Mouse (Mus musculus): ENCODE results near the gene Tmem131.

DNA sequence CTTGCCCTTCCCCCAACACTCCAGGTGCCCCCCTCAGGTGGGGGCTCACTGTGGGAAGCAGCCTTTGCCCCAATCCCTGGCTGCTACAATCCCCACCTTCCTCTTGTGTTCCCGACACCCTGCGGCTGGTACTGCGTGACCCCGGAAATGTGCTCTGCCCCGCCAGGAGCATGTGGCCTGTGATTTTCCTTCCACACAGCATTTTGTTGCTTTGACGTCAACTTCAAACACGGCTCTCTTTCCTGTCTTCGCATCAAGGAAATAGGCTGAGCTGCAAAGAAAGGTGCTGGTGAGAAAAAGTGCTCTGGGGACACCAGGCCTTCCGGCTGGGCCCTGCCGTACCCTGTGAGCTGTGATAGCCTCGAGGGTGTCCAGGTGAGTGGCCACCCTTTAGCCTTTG lies 181.9 kb downstream of the Tmem131 start, which contains the start of gene Zap70:
- no peak for TF ChIP-seq POLR2A (IDR thresholded peaks at IDR 0.05; ENCODE audit: control insufficient read depth, low read depth, low read length)
- no peak for TF ChIP-seq CTCF (IDR thresholded peaks at IDR 0.05; ENCODE audit: control insufficient read depth, insufficient read depth, insufficient replicate concordance, low read depth, low read length)
